Mouse (Mus musculus) gastrocnemius, adult 2 months (tissue): ENCODE measurements at regions not wholly inside any gene's neighbourhood (a gene's known extent, or its start where the extent isn't known, plus 50 kb on each side); places are given as distances from the start of the nearest gene placed in this dataset.

ENCODE experiments used
- DNase-seq: peaks from one replicate; pipeline ENCODE4 v3.0.0; 2022
- H3K27ac ChIP-seq: fragments of 200-600 bp; 2 replicates; pipeline ENCODE4 v1.8.1; 2022; ENCODE audit warnings: mild to moderate bottlenecking
- H3K4me3 ChIP-seq: fragments of 200-600 bp; 2 replicates; pipeline ENCODE4 v1.8.1; 2022; ENCODE audit warnings: mild to moderate bottlenecking, moderate library complexity
- CTCF ChIP-seq: fragments of 200-600 bp; IDR thresholded peaks from 2 replicates; pipeline ENCODE4 v1.8.1; 2022; ENCODE audit warnings: antibody characterized with exemption, mild to moderate bottlenecking, moderate library complexity
- intact Hi-C: fragments of 180-260 bp; cut with DNase I; formaldehyde crosslinking; loops from one replicate; pipeline ENCODE4 v1.15.1; 2025

- intact Hi-C loops = no loop called here
- H3K4me3 ChIP-seq = no peak overlapping the region
- DNase-seq = no peak
- H3K27ac ChIP-seq = no peak overlapping the region
- TF ChIP-seq CTCF = no peak
Observed at GRCm38 (mm10) chr14:62191624-62192023, 100.8 kb upstream of the Rnaseh2b start.

GRCm38 (mm10) chr14:62192814-62193213, 99.6 kb upstream of the Rnaseh2b start:
- no peak for TF ChIP-seq CTCF
- Histone ChIP-seq H3K27ac (no peak overlapping the region), H3K4me3 (no peak overlapping the region)
- no peak for DNase-seq
- intact Hi-C loops = no loop called here

- no peak for TF ChIP-seq CTCF
- no peak overlapping the region for H3K4me3 ChIP-seq
- no peak overlapping the region for H3K27ac ChIP-seq
- DNase-seq = no peak
- intact Hi-C loops = no loop called here
Observed at GRCm38 (mm10) chr14:62193371-62193770, 99.0 kb upstream of the Rnaseh2b start.

GRCm38 (mm10) chr14:62196776-62197175, 95.6 kb upstream of the Rnaseh2b start:
- no peak overlapping the region for H3K4me3 ChIP-seq
- no peak for DNase-seq
- no peak for TF ChIP-seq CTCF
- H3K27ac ChIP-seq = no peak overlapping the region
- intact Hi-C loops = no loop called here

- DNase-seq = no peak
- TF ChIP-seq CTCF = no peak
- intact Hi-C loops = no loop called here
- Histone ChIP-seq H3K27ac (no peak overlapping the region), H3K4me3 (no peak overlapping the region)
Observed at GRCm38 (mm10) chr14:62198476-62199190, 93.8 kb upstream of the Rnaseh2b start.

GRCm38 (mm10) chr14:62215071-62215470, 77.3 kb upstream of the Rnaseh2b start:
- no peak overlapping the region for H3K27ac ChIP-seq
- no peak for TF ChIP-seq CTCF
- DNase-seq = no peak
- H3K4me3 ChIP-seq = no peak overlapping the region
- intact Hi-C loops = no loop called here

- no peak for DNase-seq
- Histone ChIP-seq H3K4me3 (no peak overlapping the region), H3K27ac (no peak overlapping the region)
- TF ChIP-seq CTCF = no peak
- intact Hi-C loops = no loop called here
Observed at GRCm38 (mm10) chr14:62216995-62217394, 75.4 kb upstream of the Rnaseh2b start.

- H3K4me3 ChIP-seq = no peak overlapping the region
- DNase-seq = no peak
- intact Hi-C loops = no loop called here
- no peak overlapping the region for H3K27ac ChIP-seq
- no peak for TF ChIP-seq CTCF
Observed at GRCm38 (mm10) chr14:62217971-62218370, 74.4 kb upstream of the Rnaseh2b start.

- no peak for DNase-seq
- intact Hi-C loops = no loop called here
- Histone ChIP-seq H3K4me3 (no peak overlapping the region), H3K27ac (no peak overlapping the region)
- TF ChIP-seq CTCF = no peak
Observed at GRCm38 (mm10) chr14:62218716-62219115, 73.7 kb upstream of the Rnaseh2b start.

- TF ChIP-seq CTCF = no peak
- DNase-seq = no peak
- no peak overlapping the region for H3K27ac ChIP-seq
- H3K4me3 ChIP-seq = no peak overlapping the region
- intact Hi-C loops = no loop called here
Observed at GRCm38 (mm10) chr14:62220770-62221169, 71.6 kb upstream of the Rnaseh2b start.
